Mouse (Mus musculus) stomach, embryonic 15.5 days (tissue): ENCODE measurements around the gene Tfec. TPM values are rescaled to one million over a fixed set of nuclear protein-coding genes. Genes with fewer than 3 reads are reported as not detected.

Experiments used
- polyA plus RNA-seq: library from polyadenylated mRNA; unstranded; fragments of >200 nt; fragmentation: Nextera tagmentation; extraction: Ambion mirVana; gene quantifications from 2 replicates; pipeline ENCODE4 v1.2.1, GENCODE M21; 2015

Tfec gene
- polyA plus RNA-seq, 1 experiment from 2014 or later, result 9.7 TPM

Other genes with a start within 250 kb of the Tfec start
- 90.5 and 99.1 TPM in 2 replicates for gene Tes, start 166.7 kb upstream of the Tfec start, polyA plus RNA-seq